Mouse (Mus musculus) bone marrow, adult 2 months (tissue): ENCODE measurements around the gene Ift20. TPM values are rescaled to one million over a fixed set of nuclear protein-coding genes. Genes with fewer than 3 reads are reported as not detected.
A peak's percentile ranks its signal among the peaks of the same experiment; 100 is the strongest.

Experiments
- H3K27ac ChIP-seq: fragments of 200-500 bp; 2 replicates; pipeline ENCODE4 v1.5.1; 2012; ENCODE audit warnings: low read depth, mild to moderate bottlenecking, control low read depth, inconsistent platforms, low read length; ENCODE audit not compliant: control insufficient read depth, poor library complexity, insufficient read depth
- H3K4me1 ChIP-seq: fragments of 200-500 bp; 2 replicates; pipeline ENCODE4 v1.6.1; 2011; ENCODE audit warnings: low read length; ENCODE audit not compliant: control insufficient read depth, insufficient read depth
- H3K4me3 ChIP-seq: fragments of 200-500 bp; replicated peaks from 2 replicates; pipeline ENCODE3; 2011; ENCODE audit warnings: mild to moderate bottlenecking, low read depth, low read length, control low read depth; ENCODE audit not compliant: control insufficient read depth
- CTCF ChIP-seq: fragments of 200-500 bp; IDR thresholded peaks from 2 replicates; pipeline ENCODE4 v1.5.1; 2011; ENCODE audit warnings: low read length, control low read depth; ENCODE audit not compliant: control insufficient read depth, insufficient read depth
- POLR2A ChIP-seq: fragments of 200-500 bp; IDR thresholded peaks from 2 replicates; pipeline ENCODE4 v1.6.1; 2011; ENCODE audit warnings: low read depth, mild to moderate bottlenecking, control low read depth, low read length, borderline replicate concordance; ENCODE audit not compliant: control insufficient read depth
- WGBS: fragments of 180-500 bp; shearing (Covaris S2); methylation state at CpG from one replicate; pipeline ENCODE4 v1.1.7; 2018; 5-methylcytosine and 5-hydroxymethylcytosine counted together
- polyA plus RNA-seq: library from polyadenylated mRNA; stranded (reverse); fragments of >200 nt; gene quantifications from 2 replicates; pipeline ENCODE4 v1.2.4, GENCODE M21; 2011; ENCODE audit warnings: low replicate concordance; ENCODE audit not compliant: missing spikeins, insufficient read depth, insufficient read length

The Ift20 gene
- 28.2 and 42.1 TPM in 2 replicates for polyA plus RNA-seq

GRCm38 (mm10) chr11:78536080-78536689, at the start of gene Ift20, which contains the start of gene Tnfaip1:
TSS of gene Ift20 (plus strand) at chr11:78536361.
TSS of gene Tnfaip1 (minus strand) at chr11:78536332.
- TF ChIP-seq CTCF (no peak), POLR2A (peak; percentile 83; the same call in 1 of the 2 replicates)
- H3K4me3 ChIP-seq = peak within 1 kb of the TSS; percentile 82
- under 1% methylated on average over 52 of the region's 52 CpGs for WGBS
- peak within 1 kb of the TSS; percentile 78 for H3K27ac ChIP-seq
- H3K4me1 ChIP-seq = no peaks in the 10 kb centered on the region; the same call in 1 of the 2 replicates

DNA sequence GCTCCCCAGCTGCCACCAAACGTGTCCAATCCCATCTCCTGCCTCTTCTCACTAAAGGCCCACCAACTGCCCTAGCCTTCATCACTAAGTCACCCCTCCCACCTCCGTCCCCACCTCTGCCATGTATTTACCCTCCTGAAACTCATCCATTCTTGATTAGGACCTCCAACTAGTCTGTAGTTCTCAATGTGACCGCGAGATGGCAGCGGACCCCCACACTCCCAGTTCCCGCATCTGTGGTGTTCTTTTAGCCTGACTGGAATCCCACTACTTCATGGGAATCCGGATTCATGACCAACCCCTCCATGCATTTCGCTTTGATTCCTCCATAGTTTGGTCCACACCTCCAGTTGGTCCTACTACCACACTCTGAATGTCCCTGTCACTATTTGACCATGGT, 48.0 kb upstream of the Ift20 start:
- H3K4me1 ChIP-seq = no peaks in the 10 kb centered on the region; the same call in 1 of the 2 replicates
- no peak for TF ChIP-seq POLR2A
- peak; percentile 79 for TF ChIP-seq CTCF
- no peak overlapping the region for H3K27ac ChIP-seq
- H3K4me3 ChIP-seq = no peak overlapping the region
- WGBS = 1% methylated on average over 8 of the region's 8 CpGs

- WGBS = 9% methylated on average over 48 of the region's 48 CpGs
- H3K4me3 ChIP-seq = no peak overlapping the region
- TF ChIP-seq POLR2A = no peak
- TF ChIP-seq CTCF = no peak
Observed at GRCm38 (mm10) chr11:78490781-78491241, 45.4 kb upstream of the Ift20 start.

DNA sequence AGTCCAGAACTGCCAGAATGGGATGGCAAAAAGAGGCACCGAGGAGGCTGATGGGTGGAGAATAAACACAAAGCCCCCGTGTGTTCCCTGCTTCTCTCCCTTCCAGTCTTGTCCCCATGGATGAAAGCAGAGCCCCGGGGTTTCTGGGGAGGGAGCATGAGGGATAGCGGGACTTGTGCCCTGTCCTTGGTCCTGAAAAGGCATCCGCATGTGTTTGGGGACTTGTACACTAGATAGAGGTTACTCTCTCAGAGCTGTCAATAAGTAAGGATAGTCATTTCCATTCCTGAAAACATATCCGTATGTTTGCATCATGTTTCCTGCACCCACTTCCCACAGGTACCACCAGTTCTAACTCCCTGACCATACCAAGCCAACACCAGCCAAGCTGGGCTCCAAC, 40.3 kb upstream of the Ift20 start:
- H3K4me1 ChIP-seq = no peaks in the 10 kb centered on the region
- no peak for TF ChIP-seq POLR2A
- no peak for TF ChIP-seq CTCF
- WGBS = 9% methylated on average over 6 of the region's 6 CpGs
- H3K4me3 ChIP-seq = no peak overlapping the region
- H3K27ac ChIP-seq = no peak overlapping the region

More at GRCm38 (mm10) chr11:78490781-78491241, 45.4 kb upstream of the Ift20 start:
- H3K4me1 ChIP-seq = no peaks in the 10 kb centered on the region; the same call in 1 of the 2 replicates
- H3K27ac ChIP-seq = no peak overlapping the region

DNA sequence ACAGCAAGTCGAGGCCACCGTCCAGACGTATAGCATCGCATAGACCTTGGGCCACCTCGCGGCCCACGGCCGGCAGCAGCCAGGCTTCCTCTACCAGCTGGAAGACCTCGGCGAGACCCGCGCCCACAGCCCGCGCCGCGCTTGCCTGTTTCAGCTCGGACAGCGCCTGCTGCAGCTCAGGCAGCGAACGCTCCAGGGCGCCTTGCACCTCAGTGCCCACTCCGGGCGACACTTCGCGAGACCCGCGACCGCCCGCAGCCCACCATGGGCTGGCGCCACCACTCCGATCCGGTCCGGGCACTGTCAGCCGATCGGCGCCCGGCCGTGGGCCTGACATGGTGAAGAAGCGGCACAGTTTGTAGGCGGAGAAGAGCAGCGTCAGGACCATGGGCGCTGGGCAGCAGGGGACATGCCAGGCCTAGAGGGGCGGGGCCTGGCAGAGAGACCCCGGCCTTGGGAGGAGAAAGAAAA, 39.1 kb upstream of the Ift20 start:
- peak overlapping the region; percentile 18 for H3K4me3 ChIP-seq
- H3K27ac ChIP-seq = no peak overlapping the region
- no peaks in the 10 kb centered on the region for H3K4me1 ChIP-seq
- no peak for TF ChIP-seq CTCF
- TF ChIP-seq POLR2A = no peak
- 2% methylated on average over 44 of the region's 44 CpGs for WGBS

GRCm38 (mm10) chr11:78497544-78498522, 38.3 kb upstream of the Ift20 start, which contains the start of gene Sarm1:
TSS of gene Sarm1 (minus strand) at chr11:78497754.
- Histone ChIP-seq H3K4me1 (no peaks in the 10 kb centered on the region), H3K4me3 (peak within 1 kb of the TSS; percentile 36), H3K27ac (no peak within 1 kb of the TSS)
- no peak for TF ChIP-seq POLR2A
- TF ChIP-seq CTCF = no peak
- 3% methylated on average over 36 of the region's 36 CpGs for WGBS

GRCm38 (mm10) chr11:78499004-78499403, 37.2 kb upstream of the Ift20 start, which contains the start of gene Vtn:
TSS of gene Vtn (plus strand) at chr11:78499091.
- Histone ChIP-seq H3K4me1 (no peaks in the 10 kb centered on the region), H3K4me3 (no peak within 1 kb of the TSS), H3K27ac (no peak within 1 kb of the TSS)
- WGBS = 72% methylated on average over 7 of the region's 7 CpGs
- TF ChIP-seq POLR2A (no peak), CTCF (no peak)
